Mouse (Mus musculus) G1E (cell line): ENCODE measurements around the gene Zfp747. TPM values are rescaled to one million over a fixed set of nuclear protein-coding genes. Genes with fewer than 3 reads are reported as not detected.
A peak's percentile ranks its signal among the peaks of the same experiment; 100 is the strongest.
"Not testable (repeated sequence)": the region's sequence is repeated elsewhere in the genome, so short reads cannot be mapped to it uniquely, and the experiment has no call there.

Experiments used
- ATAC-seq: 2 replicates; pipeline ENCODE4 v1.8.0; 2016; ENCODE audit warnings: mild to moderate bottlenecking; ENCODE audit not compliant: insufficient number of reproducible peaks, poor library complexity, low FRiP score, severe bottlenecking; ENCODE audit errors: extremely low read depth
- DNase-seq: peaks from one replicate; pipeline ENCODE4 v3.0.0; 2012; ENCODE audit warnings: low spot score
- H3K27me3 ChIP-seq: 2 replicates; pipeline ENCODE4 v1.6.1; 2012; ENCODE audit warnings: mild to moderate bottlenecking, low read length, inconsistent platforms; ENCODE audit not compliant: insufficient read depth
- H3K36me3 ChIP-seq: replicated peaks from 2 replicates; pipeline ENCODE3; 2012; ENCODE audit warnings: mild to moderate bottlenecking, inconsistent platforms
- H3K4me1 ChIP-seq: 2 replicates; pipeline ENCODE4 v1.6.1; 2012; ENCODE audit warnings: low read depth, low read length, inconsistent platforms, mixed read lengths; ENCODE audit not compliant: insufficient read depth
- H3K4me3 ChIP-seq: 2 replicates; pipeline ENCODE4 v1.5.1; 2012; ENCODE audit warnings: low read depth, mild to moderate bottlenecking, inconsistent platforms, low read length, moderate library complexity, mixed read lengths
- H3K9me3 ChIP-seq: replicated peaks from 2 replicates; pipeline ENCODE4 v1.6.1; 2012; ENCODE audit warnings: inconsistent platforms
- CTCF ChIP-seq: IDR thresholded peaks from 2 replicates; pipeline ENCODE4 v1.5.1; 2012; ENCODE audit warnings: low read depth, low read length, inconsistent platforms, mixed read lengths
- GATA1 ChIP-seq: IDR thresholded peaks from 2 replicates; pipeline ENCODE4 v1.6.1; 2012; ENCODE audit warnings: borderline replicate concordance, low read length, inconsistent platforms, mixed read lengths
- GATA2 ChIP-seq: IDR thresholded peaks from 2 replicates; pipeline ENCODE4 v1.6.1; 2012; ENCODE audit warnings: low read depth, low read length, inconsistent platforms, borderline replicate concordance
- POLR2AphosphoS5 ChIP-seq: IDR thresholded peaks from 2 replicates; pipeline ENCODE4 v1.6.1; 2012; ENCODE audit warnings: low read depth, low read length, inconsistent platforms; ENCODE audit not compliant: insufficient replicate concordance
- TAL1 ChIP-seq: conservative IDR thresholded peaks from 2 replicates; pipeline ENCODE4 v1.6.1; 2012; ENCODE audit warnings: low read depth, low read length, inconsistent platforms, mixed read lengths
- polyA plus RNA-seq: library from polyadenylated mRNA; stranded (reverse); fragments of >175 nt; gene quantifications from 2 replicates; pipeline ENCODE4 v1.2.3, GENCODE M21; 2012
- total RNA-seq, 2 experiments: library from RNA; stranded (forward) in 1 of 2; stranded (reverse) in 1 of 2; fragments of 200-1000 nt in 1 of 2; fragments of >200 nt in 1 of 2; fragmentation: Nextera tagmentation in 1 of 2; gene quantifications; 2 replicates each; pipeline ENCODE4 v1.2.3; 2014 to 2017

Gene Zfp747
- total and polyA plus RNA-seq, 3 experiments, result 6.2 to 12.9 (median 9.3) TPM

DNA sequence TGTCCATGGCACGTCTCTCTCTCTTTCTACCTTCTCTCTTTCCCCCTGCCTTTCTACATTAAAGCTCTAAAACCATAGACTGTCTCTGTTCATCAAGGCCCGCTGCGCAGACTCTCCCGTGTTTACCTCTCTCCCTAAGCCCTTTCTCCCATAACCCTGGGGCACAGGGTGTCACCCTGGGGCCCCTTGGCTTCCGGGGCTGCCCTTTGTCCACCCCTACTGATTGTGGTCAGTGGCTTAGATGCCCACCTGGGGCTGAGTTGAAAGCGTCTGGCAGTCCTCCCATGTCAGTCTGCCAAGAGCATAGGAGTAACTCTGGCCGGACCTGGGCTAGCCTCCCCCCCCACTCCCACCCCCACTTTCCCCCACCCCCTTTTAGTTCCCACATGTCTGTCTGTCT, 14.5 kb upstream of the Zfp747 start:
- no peak for TF ChIP-seq TAL1
- TF ChIP-seq CTCF, result no peak
- no peak for TF ChIP-seq GATA1
- no peak for TF ChIP-seq GATA2
- TF ChIP-seq POLR2AphosphoS5, result no peak
- H3K4me3 ChIP-seq, result no peak overlapping the region
- H3K36me3 ChIP-seq, result peaks cover 24% of the 10 kb centered on the region
- peaks cover 46% of the 10 kb centered on the region for H3K4me1 ChIP-seq
- ATAC-seq (no peak), DNase-seq (no peak)
- H3K9me3 ChIP-seq, result peaks cover 11% of the 10 kb centered on the region
- no peaks in the 10 kb centered on the region; the same call in 1 of the 2 replicates for H3K27me3 ChIP-seq

DNA sequence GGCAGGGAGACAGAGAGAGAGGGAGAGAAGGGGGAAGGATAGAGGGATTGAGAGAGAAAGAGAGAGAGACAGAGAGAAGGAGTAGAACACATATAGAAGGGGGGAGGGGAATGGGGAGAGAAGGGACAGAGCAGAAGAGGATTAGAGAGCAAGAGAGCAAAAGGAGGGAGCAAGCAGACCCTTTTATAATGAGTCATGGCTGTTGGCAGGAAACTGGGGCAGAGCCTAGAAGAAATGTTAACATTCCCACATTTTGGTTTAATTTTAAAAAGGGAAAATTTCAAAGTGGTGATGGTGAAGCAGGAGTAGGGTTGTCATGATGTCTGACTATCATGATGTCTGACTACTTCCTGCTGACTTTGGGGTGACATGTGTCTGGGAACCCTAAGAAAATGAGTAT, 12.4 kb upstream of the Zfp747 start:
- H3K9me3 ChIP-seq, result peaks cover 18% of the 10 kb centered on the region
- H3K36me3 ChIP-seq, result peaks cover 39% of the 10 kb centered on the region
- not testable (repeated sequence) for DNase-seq, H3K4me3 ChIP-seq, ATAC-seq, H3K27me3 ChIP-seq
- peaks cover 38% of the 10 kb centered on the region for H3K4me1 ChIP-seq

DNA sequence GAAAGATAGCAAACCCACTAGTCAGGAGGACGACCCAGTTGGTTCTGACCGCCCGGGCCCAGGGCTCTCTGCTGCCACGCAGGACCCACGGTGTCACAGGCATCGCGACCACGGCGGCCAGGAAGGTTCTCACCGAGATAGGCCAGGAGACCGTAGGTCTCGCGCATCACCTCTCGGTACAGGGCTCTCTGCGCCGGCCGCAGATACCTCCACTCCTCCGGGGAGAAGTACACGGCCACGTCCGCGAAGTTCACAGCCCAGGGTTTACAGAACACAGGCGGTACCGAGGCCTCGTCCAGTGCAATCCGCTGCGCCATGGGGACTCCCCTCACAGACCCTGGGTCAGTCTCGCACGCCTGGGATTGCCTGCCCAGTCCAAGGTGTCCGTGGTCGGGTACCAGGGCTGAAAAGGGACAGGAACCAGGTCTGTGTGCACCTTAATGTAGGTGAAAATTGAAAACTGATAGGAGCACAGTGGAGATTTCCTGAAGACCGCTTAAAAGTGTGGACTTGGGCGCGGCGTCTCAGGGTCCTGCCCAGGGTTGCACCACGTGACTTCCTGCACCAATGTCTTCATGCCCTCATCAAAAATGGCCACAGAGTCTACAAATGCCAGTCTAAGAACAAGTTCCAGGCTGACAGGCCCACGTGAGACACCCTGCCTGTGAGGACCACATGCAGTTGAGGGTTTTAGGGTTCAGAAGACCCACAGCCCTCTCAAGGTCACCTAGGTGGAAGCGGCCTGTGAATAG, 11.0 kb upstream of the Zfp747 start, which contains the start of gene 9130019O22Rik:
TSS of gene 9130019O22Rik (minus strand) at position 526 of the 752 bp plus-strand sequence.
- Histone ChIP-seq H3K4me1 (peaks cover 29% of the 10 kb centered on the region), H3K9me3 (peaks cover 22% of the 10 kb centered on the region), H3K4me3 (peak within 1 kb of the TSS; percentile 79), H3K36me3 (peaks cover 39% of the 10 kb centered on the region), H3K27me3 (no peaks in the 10 kb centered on the region)
- DNase-seq (peak; percentile 89), ATAC-seq (peak; percentile 81)
- TF ChIP-seq GATA1 (no peak), GATA2 (no peak), TAL1 (no peak), POLR2AphosphoS5 (no peak), CTCF (no peak)

- peaks cover 33% of the 10 kb centered on the region for H3K4me1 ChIP-seq
- peaks cover 29% of the 10 kb centered on the region for H3K36me3 ChIP-seq
- not testable (repeated sequence) for ATAC-seq
Measured at GRCm38 (mm10) chr7:127385560-127385959, 9.7 kb upstream of the Zfp747 start.

DNA sequence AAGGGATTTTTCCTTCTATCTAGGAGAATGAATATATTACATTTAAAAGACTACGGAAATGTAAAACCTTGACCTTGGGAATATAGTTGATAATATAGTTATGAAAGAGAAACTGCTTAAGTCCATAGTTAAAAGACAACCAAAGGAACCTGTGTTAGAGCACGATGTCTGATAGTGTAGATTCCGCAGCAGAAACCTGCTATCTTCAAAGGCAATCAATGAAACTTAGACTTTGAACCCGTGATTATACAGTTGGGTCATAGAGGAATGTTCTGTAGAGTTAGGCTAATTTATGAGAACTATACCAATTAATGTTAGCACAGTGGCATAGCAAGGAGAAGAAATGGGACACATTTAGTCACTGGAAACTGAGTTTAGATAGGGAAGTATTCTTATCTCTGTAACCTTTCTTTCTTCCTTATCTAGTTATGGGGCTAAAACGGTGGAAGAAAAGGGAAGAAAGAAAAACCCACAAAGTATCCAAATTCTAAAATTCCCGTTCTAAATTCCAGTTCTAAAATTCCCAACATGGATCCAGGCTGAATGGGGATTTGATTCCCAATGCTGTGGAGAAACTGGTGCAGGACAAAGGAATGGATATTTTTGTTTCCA, 2.6 kb upstream of the Zfp747 start:
- H3K36me3 ChIP-seq, result peaks cover 19% of the 10 kb centered on the region
- DNase-seq (no peak), ATAC-seq (no peak)
- no peaks in the 10 kb centered on the region for H3K27me3 ChIP-seq
- no peak overlapping the region for H3K4me3 ChIP-seq
- peaks cover 59% of the 10 kb centered on the region for H3K4me1 ChIP-seq
- TF ChIP-seq TAL1 (no peak), GATA1 (no peak), GATA2 (no peak), POLR2AphosphoS5 (no peak), CTCF (no peak)
- peaks cover 3% of the 10 kb centered on the region; the same call in 1 of the 2 replicates for H3K9me3 ChIP-seq

More at GRCm38 (mm10) chr7:127385560-127385959, 9.7 kb upstream of the Zfp747 start:
- DNase-seq, H3K27me3 ChIP-seq, H3K4me3 ChIP-seq: not testable (repeated sequence)
- H3K9me3 ChIP-seq, result peaks cover 17% of the 10 kb centered on the region

DNA sequence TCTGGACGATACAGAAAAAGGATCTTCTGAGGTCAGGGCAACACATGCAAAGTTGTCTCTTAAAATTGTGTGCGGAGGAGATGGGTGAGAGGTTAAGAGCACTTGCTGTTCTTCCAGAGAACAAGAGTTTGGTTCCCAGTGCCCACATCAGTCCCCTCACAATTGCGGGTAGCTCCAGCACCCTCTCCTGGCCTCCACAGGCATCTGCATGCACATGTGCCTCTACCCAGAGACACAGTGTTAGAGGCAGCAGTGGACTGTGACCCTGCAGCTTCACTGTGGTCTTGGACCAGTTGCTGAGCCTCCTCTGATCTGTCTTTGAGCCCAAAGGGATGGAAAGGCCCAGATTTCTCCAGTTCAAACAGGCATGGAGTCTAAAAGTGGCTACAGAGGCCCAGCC, 4.0 kb downstream of the Zfp747 start:
- not testable (repeated sequence) for DNase-seq, H3K27me3 ChIP-seq, ATAC-seq, H3K9me3 ChIP-seq, H3K4me3 ChIP-seq
- Histone ChIP-seq H3K36me3 (peaks cover 17% of the 10 kb centered on the region), H3K4me1 (peaks cover 32% of the 10 kb centered on the region)

DNA sequence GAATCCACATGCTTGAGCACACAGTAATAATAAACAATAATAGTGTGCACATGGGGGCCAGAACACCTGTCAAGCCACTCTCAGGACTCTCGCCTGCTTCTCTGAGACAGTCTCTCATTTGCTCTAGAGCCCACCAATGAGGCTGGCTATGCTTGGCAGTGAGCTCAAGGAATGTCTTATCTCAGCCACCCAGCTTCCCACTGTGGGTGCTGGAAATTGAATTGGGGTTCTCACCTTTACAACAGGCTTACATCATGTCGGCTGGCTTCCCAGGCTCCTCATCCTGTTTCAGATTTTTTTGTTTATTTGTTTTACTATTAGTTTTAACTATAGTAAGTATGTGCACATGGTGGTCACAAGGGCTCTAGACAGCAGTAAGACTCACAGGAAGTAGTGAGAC, 4.6 kb downstream of the Zfp747 start:
- no peak; the same call in 1 of the 2 replicates for TF ChIP-seq TAL1
- TF ChIP-seq CTCF, result no peak
- TF ChIP-seq GATA1, result no peak
- TF ChIP-seq POLR2AphosphoS5, result no peak
- TF ChIP-seq GATA2, result no peak
- Histone ChIP-seq H3K4me3 (no peak overlapping the region), H3K4me1 (peaks cover 30% of the 10 kb centered on the region), H3K36me3 (peaks cover 17% of the 10 kb centered on the region), H3K27me3 (peaks cover 7% of the 10 kb centered on the region), H3K9me3 (no peaks in the 10 kb centered on the region)
- ATAC-seq (no peak), DNase-seq (no peak)
